Mouse (Mus musculus) CD8-positive naive resting alpha-beta T cell, adult 2 months (primary cell): Measurements from ENCODE around the gene Wdr41.

Experiments
- DNase-seq, 2 experiments: peaks; one replicate each; pipeline ENCODE4 v3.0.0; 2022; ENCODE audit warnings: low read depth in 2 of 2, low spot score in 2 of 2

Gene Wdr41

GRCm38 (mm10) chr13:94976219-94977186 is at the start of gene Wdr41:
Gene Wdr41, plus strand, starts transcription at chr13:94976344.
- DNase-seq, result peak; percentile 84

- no peak for DNase-seq
These were observed 48.1 kb upstream of the Wdr41 start for GRCm38 (mm10) chr13:94928086-94928485.

GRCm38 (mm10) chr13:94938418-94938817 is 37.7 kb upstream of the Wdr41 start:
- DNase-seq, result no peak

GRCm38 (mm10) chr13:94940104-94940503 is 36.0 kb upstream of the Wdr41 start:
- DNase-seq, result no peak

- DNase-seq, result peak in 1 of 2 experiments; percentile 8
These were observed 34.9 kb upstream of the Wdr41 start for GRCm38 (mm10) chr13:94941230-94941629.

GRCm38 (mm10) chr13:94955941-94956340 is 20.2 kb upstream of the Wdr41 start:
- no peak for DNase-seq

GRCm38 (mm10) chr13:94957965-94958364 is 18.2 kb upstream of the Wdr41 start:
- no peak for DNase-seq

GRCm38 (mm10) chr13:94969992-94970553 is 6.1 kb upstream of the Wdr41 start:
- DNase-seq, result no peak

- DNase-seq, result no peak
These were observed 321 bp upstream of the Wdr41 start for GRCm38 (mm10) chr13:94975828-94976218.

- DNase-seq, result no peak
These were observed 2.9 kb downstream of the Wdr41 start for GRCm38 (mm10) chr13:94979081-94979480.

GRCm38 (mm10) chr13:94990516-94990915 is 14.4 kb downstream of the Wdr41 start:
- no peak for DNase-seq

GRCm38 (mm10) chr13:95007281-95007680 is 31.1 kb downstream of the Wdr41 start:
- no peak for DNase-seq

GRCm38 (mm10) chr13:95009261-95009660 is 33.1 kb downstream of the Wdr41 start:
- DNase-seq, result no peak

- no peak for DNase-seq
These were observed 35.6 kb downstream of the Wdr41 start for GRCm38 (mm10) chr13:95011546-95012257.

- no peak for DNase-seq
These were observed 41.1 kb downstream of the Wdr41 start for GRCm38 (mm10) chr13:95017278-95017677.

- peak in 1 of 2 experiments; percentile 5 for DNase-seq
These were observed 41.8 kb downstream of the Wdr41 start for GRCm38 (mm10) chr13:95017916-95018315.

GRCm38 (mm10) chr13:95019345-95019744 is 43.2 kb downstream of the Wdr41 start:
- DNase-seq, result no peak

GRCm38 (mm10) chr13:95020216-95020615 is 44.1 kb downstream of the Wdr41 start:
- no peak for DNase-seq

GRCm38 (mm10) chr13:95030828-95031227 is 54.7 kb downstream of the Wdr41 start:
- DNase-seq, result no peak

- no peak for DNase-seq
These were observed 56.1 kb downstream of the Wdr41 start for GRCm38 (mm10) chr13:95032127-95032831.

- DNase-seq, result no peak
These were observed 56.8 kb downstream of the Wdr41 start for GRCm38 (mm10) chr13:95032973-95033372.
